24 mouse cellular contexts compared by ENCODE assay signal in the genomic region with DNA sequence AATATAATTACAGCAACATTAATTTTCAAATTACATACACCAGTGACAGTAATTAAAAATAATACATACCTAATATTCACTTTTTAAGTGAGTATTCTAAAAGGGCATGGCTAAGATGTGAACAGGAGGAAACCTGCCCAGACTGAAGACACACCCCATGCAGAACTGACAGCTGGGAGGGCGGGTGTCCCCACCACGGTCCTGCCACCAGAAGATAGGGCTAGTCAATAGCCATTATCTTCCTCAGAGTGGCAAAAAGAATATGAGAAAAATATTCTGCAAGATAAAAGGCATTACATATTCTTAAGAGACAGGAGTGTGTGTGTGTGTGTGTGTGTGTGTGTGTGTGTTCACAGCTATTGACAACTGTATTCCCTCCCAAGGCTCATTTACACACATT.
DNase-seq lines count a peak whose midpoint lies in the region; ATAC-seq and TF ChIP-seq lines count a peak whose summit lies in the region.
"Had no signal": no experiment of that assay in that cellular context is flagged by ENCODE, and none has a peak within 500 bp of the region (broad histone marks: within the 10 kb centered on the region; RNA-seq: fewer than 3 reads in every experiment).

No protein-coding gene starts in this region.

- no peak overlapping the region for H3K27ac ChIP-seq in MEL (ENCODE audit: control insufficient read depth, low read depth, low read length)
- H3K27ac ChIP-seq in liver, embryonic 15.5 days (replicated peaks) = peak overlapping the region; percentile 79
- no peak overlapping the region for H3K27ac ChIP-seq in lung, postnatal 0 days (ENCODE audit: low read length)
- H3K27ac ChIP-seq: forebrain, embryonic 10.5 days; gastrocnemius, adult 2 months; hindbrain, embryonic 13.5 days; left cerebral cortex, adult 2 months; neural tube, embryonic 15.5 days had no signal

- TF ChIP-seq CTCF in MEL (IDR thresholded peaks at IDR 0.05 in 2 of 3, conservative IDR thresholded peaks at IDR 0.05 in 1 of 3; ENCODE audit: control insufficient read depth in 1 of 3, insufficient read depth in 1 of 3, low read depth in 2 of 3, low read length in 3 of 3, poor library complexity in 1 of 3, severe bottlenecking in 1 of 3) = no peak
- TF ChIP-seq CTCF in lung, postnatal 0 days (IDR thresholded peaks at IDR 0.05) = no peak

- no peak for TF ChIP-seq POLR2A in MEL (IDR thresholded peaks at IDR 0.05; ENCODE audit: control insufficient read depth in 1 of 2, insufficient read depth in 1 of 2, low read depth in 1 of 2, low read length in 2 of 2, poor library complexity in 1 of 2)

- WGBS in liver, embryonic 15.5 days (ENCODE audit: insufficient replicate concordance) = 22% methylated on average over 2 of the region's 2 CpGs
- 48% methylated on average over 2 of the region's 2 CpGs for WGBS in lung, postnatal 0 days

- no peak overlapping the region for H3K9ac ChIP-seq in MEL (ENCODE audit: control insufficient read depth, low read depth, low read length, poor library complexity, severe bottlenecking)
- no peak overlapping the region for H3K9ac ChIP-seq in liver, embryonic 15.5 days
- no peak overlapping the region for H3K9ac ChIP-seq in lung, postnatal 0 days (replicated peaks; ENCODE audit: low read depth)
- H3K9ac ChIP-seq: hindbrain, embryonic 13.5 days; neural tube, embryonic 15.5 days had no signal

- no peak overlapping the region for H3K4me3 ChIP-seq in MEL (ENCODE audit: control insufficient read depth in 1 of 2, insufficient read depth in 1 of 2, low read depth in 2 of 2, low read length in 2 of 2)
- H3K4me3 ChIP-seq in liver, embryonic 15.5 days (replicated peaks) = no peak overlapping the region
- H3K4me3 ChIP-seq in lung, postnatal 0 days (ENCODE audit: low read depth, low read length) = no peak overlapping the region
- H3K4me3 ChIP-seq: forebrain, embryonic 10.5 days; gastrocnemius, adult 2 months; hindbrain, embryonic 13.5 days; left cerebral cortex, adult 2 months; megakaryocyte, embryonic 14.5 days; neural tube, embryonic 15.5 days had no signal

- H3K4me1 ChIP-seq in MEL (ENCODE audit: control insufficient read depth in 1 of 2, insufficient read depth in 2 of 2, low read length in 2 of 2) = no peaks in the 10 kb centered on the region
- peaks cover 19% of the 10 kb centered on the region for H3K4me1 ChIP-seq in liver, embryonic 15.5 days (replicated peaks)
- H3K4me1 ChIP-seq in lung, postnatal 0 days (ENCODE audit: insufficient read depth, low read depth, low read length) = no peaks in the 10 kb centered on the region
- H3K4me1 ChIP-seq: forebrain, embryonic 10.5 days; hindbrain, embryonic 13.5 days; megakaryocyte, embryonic 14.5 days; neural tube, embryonic 15.5 days had no signal

- no peak for TF ChIP-seq RAD21 in MEL (IDR thresholded peaks at IDR 0.05; ENCODE audit: low read depth, low read length)

- 0 out of 4 replicates have a peak, but pooled peaks cover 0 to 2% of the 10 kb centered on the region in 2 experiments for H3K27me3 ChIP-seq in MEL (ENCODE audit: control insufficient read depth in 1 of 2, insufficient read depth in 2 of 2, low read length in 2 of 2)
- H3K27me3 ChIP-seq in liver, embryonic 15.5 days = peaks cover 2% of the 10 kb centered on the region; the same call in 1 of the 2 replicates
- H3K27me3 ChIP-seq in lung, postnatal 0 days (replicated peaks; ENCODE audit: insufficient read depth, low read length) = no peaks in the 10 kb centered on the region
- H3K27me3 ChIP-seq: hindbrain, embryonic 13.5 days; neural tube, embryonic 15.5 days had no signal

- no peaks in the 10 kb centered on the region for H3K9me3 ChIP-seq in MEL (replicated peaks; ENCODE audit: insufficient read depth, low read length)
- no peaks in the 10 kb centered on the region for H3K9me3 ChIP-seq in liver, embryonic 15.5 days (replicated peaks)
- H3K9me3 ChIP-seq in lung, postnatal 0 days (ENCODE audit: low read length) = no peaks in the 10 kb centered on the region
- H3K9me3 ChIP-seq: forebrain, embryonic 10.5 days; G1E; hindbrain, embryonic 13.5 days; megakaryocyte, embryonic 14.5 days; neural tube, embryonic 15.5 days had no signal

- peak in 1 of 2 experiments; percentile 15; a peak in 1 of 4 replicates for TF ChIP-seq EP300 in MEL (IDR thresholded peaks at IDR 0.05; ENCODE audit: low read depth in 1 of 2, low read length in 2 of 2)
- TF ChIP-seq EP300 in lung, postnatal 0 days (IDR thresholded peaks at IDR 0.05) = no peak

- DNase-seq in heart, adult 11 months = peak; percentile 40
- no peak for DNase-seq in heart, postnatal 25 days (ENCODE audit: low spot score)
- DNase-seq in MEL (ENCODE audit: low read depth, low spot score) = peak; percentile 19
- no peak for DNase-seq in layer of hippocampus, postnatal 36 days
- DNase-seq in right cerebral cortex, postnatal 14 days = no peak
- no peak for DNase-seq in lung, postnatal 0 days (ENCODE audit: low spot score)
- DNase-seq: adrenal gland, postnatal 36 days; cerebellum, adult 9-11 months; embryo, embryonic 11 days; gastrocnemius, adult 2 months; kidney, adult 8-10 months; kidney, postnatal 36 days; left cerebral cortex, postnatal 4 days; lung, postnatal 14 days had no signal

- ATAC-seq in erythroblast, adult 5-6 weeks (replicated peaks; ENCODE audit: low FRiP score, poor library complexity, severe bottlenecking) = peak; percentile 98
- peak; percentile 100 for ATAC-seq in liver, embryonic 15.5 days (ENCODE audit: insufficient read depth)
- ATAC-seq in lung, postnatal 0 days = no peak
- ATAC-seq: inflammation-experienced regulatory T-cells, adult 6 months; midbrain, embryonic 16.5 days had no signal

- peak overlapping the region; percentile 50 for H3K4me2 ChIP-seq in liver, embryonic 15.5 days
- H3K4me2 ChIP-seq in lung, postnatal 0 days (replicated peaks; ENCODE audit: low read depth, low read length) = no peak overlapping the region
- H3K4me2 ChIP-seq: hindbrain, embryonic 13.5 days; neural tube, embryonic 15.5 days had no signal

- H3K36me3 ChIP-seq in MEL (ENCODE audit: control insufficient read depth in 1 of 2, insufficient read depth in 2 of 2, low read length in 2 of 2) = no peaks in the 10 kb centered on the region; a peak in 1 of 4 replicates
- no peaks in the 10 kb centered on the region for H3K36me3 ChIP-seq in liver, embryonic 15.5 days (replicated peaks)
- H3K36me3 ChIP-seq in lung, postnatal 0 days (ENCODE audit: insufficient read depth, low read length) = no peaks in the 10 kb centered on the region
- H3K36me3 ChIP-seq: forebrain, embryonic 10.5 days; G1E; hindbrain, embryonic 13.5 days; neural tube, embryonic 15.5 days had no signal

- H3K79me2 ChIP-seq in MEL (ENCODE audit: control insufficient read depth, insufficient read depth, low read length, poor library complexity) = no peaks in the 10 kb centered on the region

- intact Hi-C loops in heart, postnatal 25 days (cut with DNase I) = no loop called here

TF ChIP-seq in MEL, 35 proteins besides CTCF, POLR2A, EP300 and RAD21:
- TF ChIP-seq HCFC1 (IDR thresholded peaks at IDR 0.05; ENCODE audit: low read depth, low read length) (no peak), E2F4 (IDR thresholded peaks at IDR 0.05; ENCODE audit: borderline replicate concordance, low read depth, low read length) (no peak), SMC3 (IDR thresholded peaks at IDR 0.05; ENCODE audit: low read depth, low read length) (no peak), TCF12 (IDR thresholded peaks at IDR 0.05; ENCODE audit: low read depth, low read length) (0 out of 2 replicates have a peak, but pooled peaks have one; percentile 13)

Comparison
In these comparisons a context has a peak if more than half of its experiments do, and no peak if none do; other contexts are left out.
1. DNase-seq: peak in heart, adult 11 months (single experiment) and MEL (single experiment); none in heart, postnatal 25 days (single experiment), layer of hippocampus, postnatal 36 days (0 of 2), right cerebral cortex, postnatal 14 days (single experiment) and lung, postnatal 0 days (single experiment).